ENCODE assay signal across 8 mouse cellular contexts in genomic region chr4:134963021-134963776, GRCm38 (mm10). TPM values are rescaled to one million over a fixed set of nuclear protein-coding genes. Genes with fewer than 3 reads are reported as not detected.
A peak's percentile ranks its signal among the peaks of the same experiment; 100 is the strongest.
DNase-seq lines count a peak whose midpoint lies in the region; ATAC-seq and TF ChIP-seq lines count a peak whose summit lies in the region.

No protein-coding gene starts in this region.

- peak; percentile 31 for DNase-seq in right cerebral cortex, postnatal 14 days
- no peak for DNase-seq in right cerebral cortex, postnatal 10 days (ENCODE audit: low spot score in 2 of 2)
- peak; percentile 65 for DNase-seq in embryo, embryonic 11.5 days (ENCODE audit: low read depth, low spot score)
- DNase-seq in intestine, embryonic 14.5 days (ENCODE audit: low spot score) = peak; percentile 70
- peak; percentile 82 for DNase-seq in liver, postnatal 0 days
- DNase-seq in urinary bladder, postnatal 25 days (ENCODE audit: low spot score) = no peak
- no peak for DNase-seq in adipocyte (ENCODE audit: low spot score)

- H3K9ac ChIP-seq in intestine, embryonic 14.5 days (ENCODE audit: low read length) = no peak overlapping the region
- 0 out of 2 replicates have a peak overlapping the region, but pooled peaks have one; percentile 18 for H3K9ac ChIP-seq in liver, postnatal 0 days (replicated peaks)

- no peak for TF ChIP-seq POLR2A in small intestine, adult 2 months (IDR thresholded peaks at IDR 0.05; ENCODE audit: low read depth, low read length)

- no peaks in the 10 kb centered on the region for H3K9me3 ChIP-seq in intestine, embryonic 14.5 days (ENCODE audit: control insufficient read depth, low read length)
- H3K9me3 ChIP-seq in liver, postnatal 0 days (ENCODE audit: low read length) = no peaks in the 10 kb centered on the region

- H3K27ac ChIP-seq in intestine, embryonic 14.5 days (ENCODE audit: low read depth) = no peak overlapping the region
- H3K27ac ChIP-seq in liver, postnatal 0 days (ENCODE audit: low read depth) = no peak overlapping the region
- no peak overlapping the region for H3K27ac ChIP-seq in small intestine, adult 2 months (ENCODE audit: insufficient read depth, low read depth, low read length)

- TF ChIP-seq EP300 in liver, postnatal 0 days (IDR thresholded peaks at IDR 0.05; ENCODE audit: low read depth) = no peak

- ATAC-seq in intestine, embryonic 14.5 days (replicated peaks; ENCODE audit: low FRiP score, low TSS enrichment, low read depth) = no peak
- peak; percentile 78 for ATAC-seq in liver, postnatal 0 days

- peak; percentile 90 for TF ChIP-seq CTCF in liver, postnatal 0 days (IDR thresholded peaks at IDR 0.05; ENCODE audit: low read depth)
- peak; percentile 51; the same call in 1 of the 2 replicates for TF ChIP-seq CTCF in small intestine, adult 2 months (IDR thresholded peaks at IDR 0.05; ENCODE audit: extremely low read depth, insufficient read length, insufficient replicate concordance, low read depth, low read length)

- H3K36me3 ChIP-seq in intestine, embryonic 14.5 days (ENCODE audit: control insufficient read depth, insufficient read depth, low read length) = no peaks in the 10 kb centered on the region
- H3K36me3 ChIP-seq in liver, postnatal 0 days (replicated peaks; ENCODE audit: insufficient read depth, low read length) = no peaks in the 10 kb centered on the region
- no peaks in the 10 kb centered on the region for H3K36me3 ChIP-seq in small intestine, adult 2 months (ENCODE audit: control insufficient read depth, insufficient read depth, low read length)

- 22% methylated on average over 19 of the region's 19 CpGs for WGBS in intestine, embryonic 14.5 days
- WGBS in liver, postnatal 0 days (ENCODE audit: insufficient replicate concordance) = 14% methylated on average over 19 of the region's 19 CpGs
- 15% methylated on average over 19 of the region's 19 CpGs for WGBS in small intestine, adult 2 months

- no peaks in the 10 kb centered on the region for H3K4me1 ChIP-seq in intestine, embryonic 14.5 days (replicated peaks; ENCODE audit: control insufficient read depth, insufficient read depth, low read length)
- peaks cover 13% of the 10 kb centered on the region; the same call in 1 of the 2 replicates for H3K4me1 ChIP-seq in liver, postnatal 0 days (ENCODE audit: insufficient read depth)
- H3K4me1 ChIP-seq in small intestine, adult 2 months (ENCODE audit: control insufficient read depth, insufficient read depth, insufficient read length, low read length) = peaks cover 1% of the 10 kb centered on the region

- no peaks in the 10 kb centered on the region for H3K27me3 ChIP-seq in intestine, embryonic 14.5 days (replicated peaks; ENCODE audit: control insufficient read depth, insufficient read depth, low read length)
- H3K27me3 ChIP-seq in liver, postnatal 0 days (ENCODE audit: insufficient read depth, low read length) = 0 out of 2 replicates have a peak, but pooled peaks cover 8% of the 10 kb centered on the region
- no peaks in the 10 kb centered on the region for H3K27me3 ChIP-seq in small intestine, adult 2 months (ENCODE audit: control insufficient read depth, insufficient read depth, low read length)

- H3K4me2 ChIP-seq in intestine, embryonic 14.5 days (ENCODE audit: low read length) = peak overlapping the region; percentile 32; the same call in 1 of the 2 replicates
- peak overlapping the region; percentile 66 for H3K4me2 ChIP-seq in liver, postnatal 0 days (ENCODE audit: low read depth, low read length)

- H3K4me3 ChIP-seq in intestine, embryonic 14.5 days (ENCODE audit: low read depth, low read length) = no peak overlapping the region
- H3K4me3 ChIP-seq in liver, postnatal 0 days (ENCODE audit: low read depth, low read length) = peak overlapping the region; percentile 35
- H3K4me3 ChIP-seq in small intestine, adult 2 months (ENCODE audit: low read depth, low read length) = peak overlapping the region; percentile 50

RNA-seq across cellular contexts. Expression of gene Syf2, which starts 32.5 kb away (rescaled TPM):
- polyA plus RNA-seq in intestine, embryonic 14.5 days (2014; fragmentation: Nextera tagmentation; extraction: Ambion mirVana) = 62.4 and 63.0 TPM in 2 replicates
- 46.9 and 52.9 TPM in 2 replicates for polyA plus RNA-seq in liver, postnatal 0 days (2015; fragmentation: Nextera tagmentation; extraction: Ambion mirVana)
- 2.4 and 9.2 TPM in 2 replicates for polyA plus RNA-seq in small intestine, adult 2 months (2012; rRNA removed)

RNA-seq across cellular contexts. Expression of gene Rsrp1, which starts 39.8 kb away (rescaled TPM):
- 400 and 437 TPM in 2 replicates for polyA plus RNA-seq in intestine, embryonic 14.5 days (2014; fragmentation: Nextera tagmentation; extraction: Ambion mirVana)
- polyA plus RNA-seq in liver, postnatal 0 days (2015; fragmentation: Nextera tagmentation; extraction: Ambion mirVana) = 185 and 225 TPM in 2 replicates
- polyA plus RNA-seq in small intestine, adult 2 months (2012; rRNA removed) = 758 and 1,409 TPM in 2 replicates

RNA-seq across cellular contexts. Expression of gene Tmem50a, which starts 48.4 kb away (rescaled TPM):
- polyA plus RNA-seq in intestine, embryonic 14.5 days (2014; fragmentation: Nextera tagmentation; extraction: Ambion mirVana) = 152 and 159 TPM in 2 replicates
- polyA plus RNA-seq in liver, postnatal 0 days (2015; fragmentation: Nextera tagmentation; extraction: Ambion mirVana) = 87.6 and 88.5 TPM in 2 replicates
- 29.8 and 54.4 TPM in 2 replicates for polyA plus RNA-seq in small intestine, adult 2 months (2012; rRNA removed)

Comparison
In these comparisons a context has a peak if more than half of its experiments do, and no peak if none do; other contexts are left out.
1. DNase-seq: peak in right cerebral cortex, postnatal 14 days (single experiment), embryo, embryonic 11.5 days (single experiment), intestine, embryonic 14.5 days (single experiment) and liver, postnatal 0 days (single experiment); none in right cerebral cortex, postnatal 10 days (0 of 2), urinary bladder, postnatal 25 days (single experiment) and adipocyte (single experiment).